In genomic region chr19:37800161-37800660, GRCm38 (mm10) we compare ENCODE assay signal across 34 mouse cellular contexts.
DNase-seq lines count a peak whose midpoint lies in the region; ATAC-seq lines count a peak whose summit lies in the region.
"Had no signal": no experiment of that assay in that cellular context is flagged by ENCODE, and none has a peak within 500 bp of the region (broad histone marks: within the 10 kb centered on the region; RNA-seq: fewer than 3 reads in every experiment).

No protein-coding gene starts in this region.

- ATAC-seq in hindbrain, embryonic 12.5 days (ENCODE audit: low FRiP score): no peak
- ATAC-seq: activated CD4-positive, CD25-positive, alpha-beta regulatory T cell, adult 4 months; CD4-positive, CD25-positive, alpha-beta regulatory T cell, adult 4 months; forebrain, postnatal 0 days; midbrain, embryonic 15.5 days had no signal

- H3K4me3 ChIP-seq in embryonic facial prominence, embryonic 10.5 days: no peak overlapping the region
- H3K4me3 ChIP-seq in limb, embryonic 10.5 days: no peak overlapping the region
- H3K4me3 ChIP-seq in hindbrain, embryonic 12.5 days: no peak overlapping the region
- H3K4me3 ChIP-seq: embryonic facial prominence, embryonic 13.5 days; heart, embryonic 12.5 days; hindbrain, embryonic 15.5 days; kidney, embryonic 15.5 days; layer of hippocampus, adult 2 months; left cerebral cortex, adult 2 months; limb, embryonic 15.5 days; liver, embryonic 13.5 days; midbrain, embryonic 10.5 days; midbrain, embryonic 15.5 days; neural tube, embryonic 12.5 days had no signal

- no peaks in the 10 kb centered on the region for H3K9me3 ChIP-seq in embryonic facial prominence, embryonic 10.5 days
- no peaks in the 10 kb centered on the region for H3K9me3 ChIP-seq in limb, embryonic 10.5 days (replicated peaks)
- H3K9me3 ChIP-seq in hindbrain, embryonic 12.5 days (replicated peaks): no peaks in the 10 kb centered on the region
- H3K9me3 ChIP-seq: embryonic facial prominence, embryonic 13.5 days; heart, embryonic 12.5 days; hindbrain, embryonic 15.5 days; kidney, embryonic 15.5 days; limb, embryonic 15.5 days; liver, embryonic 13.5 days; midbrain, embryonic 10.5 days; midbrain, embryonic 15.5 days; neural tube, embryonic 12.5 days had no signal

- DNase-seq in embryo, embryonic 11 days: peak; percentile 21
- DNase-seq in embryo, embryonic 10 days (ENCODE audit: low spot score): no peak
- DNase-seq in embryonic facial prominence, embryonic 10.5 days (ENCODE audit: low spot score): peak; percentile 62
- peak; percentile 49 for DNase-seq in limb, embryonic 10.5 days (ENCODE audit: low spot score)
- DNase-seq in cerebellum, adult 9-11 months: no peak
- no peak for DNase-seq in heart, adult 9 months (ENCODE audit: low spot score in 2 of 2)
- DNase-seq: adrenal gland, adult 2 months; adrenal gland, postnatal 36 days; cerebellum, adult 18-20 months; cerebellum, postnatal 14 days; forebrain, postnatal 0 days; gastrocnemius, postnatal 10 days; kidney, adult 18-20 months; kidney, postnatal 25 days; liver, embryonic 13.5 days; lung, adult 18-20 months; lung, postnatal 10 days; right cerebral cortex, adult 18-20 months; spleen, adult 18-20 months; thymus, postnatal 14 days had no signal

- H3K36me3 ChIP-seq in embryonic facial prominence, embryonic 10.5 days (replicated peaks): no peaks in the 10 kb centered on the region
- H3K36me3 ChIP-seq in limb, embryonic 10.5 days: no peaks in the 10 kb centered on the region
- no peaks in the 10 kb centered on the region for H3K36me3 ChIP-seq in hindbrain, embryonic 12.5 days
- H3K36me3 ChIP-seq: embryonic facial prominence, embryonic 13.5 days; heart, embryonic 12.5 days; hindbrain, embryonic 15.5 days; kidney, embryonic 15.5 days; limb, embryonic 15.5 days; liver, embryonic 13.5 days; midbrain, embryonic 10.5 days; midbrain, embryonic 15.5 days; neural tube, embryonic 12.5 days had no signal

- H3K27me3 ChIP-seq in embryonic facial prominence, embryonic 10.5 days (replicated peaks; ENCODE audit: low read depth, poor library complexity, severe bottlenecking): no peaks in the 10 kb centered on the region
- no peaks in the 10 kb centered on the region for H3K27me3 ChIP-seq in limb, embryonic 10.5 days (ENCODE audit: low read depth, poor library complexity, severe bottlenecking)
- no peaks in the 10 kb centered on the region for H3K27me3 ChIP-seq in hindbrain, embryonic 12.5 days
- H3K27me3 ChIP-seq: embryonic facial prominence, embryonic 13.5 days; heart, embryonic 12.5 days; hindbrain, embryonic 15.5 days; kidney, embryonic 15.5 days; limb, embryonic 15.5 days; liver, embryonic 13.5 days; midbrain, embryonic 15.5 days; neural tube, embryonic 12.5 days had no signal

- H3K4me1 ChIP-seq in embryonic facial prominence, embryonic 10.5 days: no peaks in the 10 kb centered on the region
- H3K4me1 ChIP-seq in limb, embryonic 10.5 days: peaks cover 4% of the 10 kb centered on the region; the same call in 1 of the 2 replicates
- no peaks in the 10 kb centered on the region for H3K4me1 ChIP-seq in hindbrain, embryonic 12.5 days
- H3K4me1 ChIP-seq: embryonic facial prominence, embryonic 13.5 days; heart, embryonic 12.5 days; hindbrain, embryonic 15.5 days; kidney, embryonic 15.5 days; limb, embryonic 15.5 days; liver, embryonic 13.5 days; midbrain, embryonic 10.5 days; midbrain, embryonic 15.5 days; neural tube, embryonic 12.5 days had no signal

- H3K27ac ChIP-seq in embryonic facial prominence, embryonic 10.5 days (replicated peaks): no peak overlapping the region
- H3K27ac ChIP-seq in limb, embryonic 10.5 days: 0 out of 2 replicates have a peak overlapping the region, but pooled peaks have one; percentile 19
- no peak overlapping the region for H3K27ac ChIP-seq in hindbrain, embryonic 12.5 days
- H3K27ac ChIP-seq: embryonic facial prominence, embryonic 13.5 days; hindbrain, embryonic 15.5 days; kidney, embryonic 15.5 days; layer of hippocampus, adult 2 months; left cerebral cortex, adult 2 months; limb, embryonic 15.5 days; liver, embryonic 13.5 days; macrophage; midbrain, embryonic 10.5 days; midbrain, embryonic 15.5 days; neural tube, embryonic 12.5 days had no signal

- no peak overlapping the region for H3K9ac ChIP-seq in hindbrain, embryonic 12.5 days
- H3K9ac ChIP-seq: embryonic facial prominence, embryonic 13.5 days; forebrain, postnatal 0 days; heart, embryonic 12.5 days; hindbrain, embryonic 15.5 days; kidney, embryonic 15.5 days; limb, embryonic 15.5 days; liver, embryonic 13.5 days; midbrain, embryonic 15.5 days; neural tube, embryonic 12.5 days had no signal

- 40% methylated on average over 3 of the region's 3 CpGs for WGBS in embryonic facial prominence, embryonic 10.5 days
- 55% methylated on average over 3 of the region's 3 CpGs for WGBS in limb, embryonic 10.5 days
- WGBS in hindbrain, embryonic 12.5 days: 59% methylated on average over 3 of the region's 3 CpGs

- H3K4me2 ChIP-seq in hindbrain, embryonic 12.5 days (replicated peaks): no peak overlapping the region
- H3K4me2 ChIP-seq: embryonic facial prominence, embryonic 13.5 days; heart, embryonic 12.5 days; hindbrain, embryonic 15.5 days; kidney, embryonic 15.5 days; limb, embryonic 15.5 days; liver, embryonic 13.5 days; midbrain, embryonic 15.5 days; neural tube, embryonic 12.5 days had no signal

Comparison
In these comparisons a context has a peak if more than half of its experiments do, and no peak if none do; other contexts are left out.
1. DNase-seq: peak in embryo, embryonic 11 days (single experiment), embryonic facial prominence, embryonic 10.5 days (single experiment) and limb, embryonic 10.5 days (single experiment); none in embryo, embryonic 10 days (single experiment), cerebellum, adult 9-11 months (single experiment) and heart, adult 9 months (0 of 2).